Mouse (Mus musculus) limb, embryonic 14.5 days (tissue): ENCODE results near the gene Pcx. TPM values are rescaled to one million over a fixed set of nuclear protein-coding genes. Genes with fewer than 3 reads are reported as not detected.
A peak's percentile ranks its signal among the peaks of the same experiment; 100 is the strongest.

Experiments used
- ATAC-seq: fragments of 200-750 bp; cut with Nextera tagmentation; 2 replicates; pipeline ENCODE4 v1.8.0; 2017; ENCODE audit warnings: low read depth, moderate number of reproducible peaks, moderate TSS enrichment; ENCODE audit not compliant: low FRiP score
- DNase-seq: peaks from one replicate; pipeline ENCODE4 v3.0.0-alpha.2; 2015; ENCODE audit warnings: low spot score
- H3K27ac ChIP-seq: fragments of 300-500 bp; sonication (generic); replicated peaks from 2 replicates; pipeline ENCODE4 v1.5.1; 2014; ENCODE audit warnings: low read depth, mild to moderate bottlenecking, low read length, moderate library complexity, mixed read lengths
- H3K27me3 ChIP-seq: fragments of 300-500 bp; sonication (generic); 2 replicates; pipeline ENCODE4 v1.6.1; 2014; ENCODE audit warnings: low read length, mixed read lengths; ENCODE audit not compliant: control insufficient read depth, insufficient read depth
- H3K36me3 ChIP-seq: fragments of 300-500 bp; sonication (generic); 2 replicates; pipeline ENCODE4 v1.6.1; 2014; ENCODE audit warnings: mild to moderate bottlenecking, low read length, moderate library complexity, mixed read lengths; ENCODE audit not compliant: control insufficient read depth, insufficient read depth
- H3K4me1 ChIP-seq: fragments of 300-500 bp; sonication (generic); 2 replicates; pipeline ENCODE4 v1.6.1; 2014; ENCODE audit warnings: antibody characterized with exemption, low read length, mixed read lengths; ENCODE audit not compliant: control insufficient read depth, insufficient read depth
- H3K4me2 ChIP-seq: fragments of 300-500 bp; sonication (generic); replicated peaks from 2 replicates; pipeline ENCODE4 v1.6.1; 2014; ENCODE audit warnings: low read depth, mild to moderate bottlenecking, low read length, moderate library complexity; ENCODE audit not compliant: severe bottlenecking
- H3K4me3 ChIP-seq: fragments of 300-500 bp; sonication (generic); replicated peaks from 2 replicates; pipeline ENCODE4 v1.5.1; 2014; ENCODE audit warnings: low read length
- H3K9ac ChIP-seq: fragments of 300-500 bp; sonication (generic); 2 replicates; pipeline ENCODE4 v1.6.1; 2014; ENCODE audit warnings: mild to moderate bottlenecking, low read depth, low read length, moderate library complexity; ENCODE audit not compliant: severe bottlenecking
- H3K9me3 ChIP-seq: fragments of 300-500 bp; sonication (generic); 2 replicates; pipeline ENCODE4 v1.6.1; 2016; ENCODE audit warnings: low read length; ENCODE audit not compliant: control insufficient read depth
- POLR2A ChIP-seq: fragments of 200-500 bp; IDR thresholded peaks from 2 replicates; pipeline ENCODE4 v1.8.0; 2012; ENCODE audit warnings: inconsistent platforms, mild to moderate bottlenecking, moderate library complexity, borderline replicate concordance; ENCODE audit not compliant: insufficient read depth, insufficient read length; ENCODE audit errors: extremely low read depth
- WGBS: fragments of 180-500 bp; shearing (Covaris S2); extraction: QIAGEN DNeasy Blood & Tissue Kit; methylation state at CpG from one replicate; pipeline ENCODE4 v1.1.7; 2014; 5-methylcytosine and 5-hydroxymethylcytosine counted together
- polyA plus RNA-seq, 2 experiments: library from polyadenylated mRNA; depleted of rRNA in 1 of 2; stranded (reverse) in 1 of 2; unstranded in 1 of 2; fragments of >200 nt; fragmentation: Nextera tagmentation in 1 of 2; extraction: Ambion mirVana in 1 of 2; gene quantifications; 2 replicates each; pipeline versions ENCODE4 v1.2.1 to v1.2.3; 2012 to 2014

The Pcx gene
- polyA plus RNA-seq, 2 experiments = 11.8 to 14.8 TPM

DNA sequence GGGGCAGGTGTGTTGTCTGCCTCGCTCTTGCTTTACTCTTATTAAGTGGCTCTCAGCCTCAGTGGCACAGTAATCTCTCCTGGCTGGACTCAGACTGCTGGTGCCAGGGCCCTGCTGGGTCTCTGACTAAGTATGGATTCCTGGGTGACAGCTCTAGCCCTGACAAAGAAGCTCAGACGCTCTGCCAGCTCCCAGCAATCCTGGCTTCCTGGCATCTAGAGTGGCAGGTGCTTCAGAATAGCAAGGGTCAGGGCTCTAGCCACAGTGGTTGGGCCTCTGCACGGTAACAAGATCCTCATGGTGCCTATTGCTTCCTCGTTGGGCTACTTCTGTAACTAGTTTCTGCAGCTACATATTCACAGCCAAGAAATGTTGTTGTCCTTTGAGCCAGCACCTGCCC, 99.8 kb downstream of the Pcx start:
- no peak overlapping the region for H3K9ac ChIP-seq
- no peaks in the 10 kb centered on the region for H3K9me3 ChIP-seq
- no peak for ATAC-seq

GRCm38 (mm10) chr19:4612181-4612961, 102.1 kb downstream of the Pcx start:
- TF ChIP-seq POLR2A = no peak
- H3K4me1 ChIP-seq = peaks cover 12% of the 10 kb centered on the region; the same call in 1 of the 2 replicates
- H3K9ac ChIP-seq = no peak overlapping the region
- no peak overlapping the region for H3K4me2 ChIP-seq
- 86% methylated on average over 18 of the region's 19 CpGs for WGBS
- peaks cover 38% of the 10 kb centered on the region for H3K36me3 ChIP-seq
- no peaks in the 10 kb centered on the region for H3K27me3 ChIP-seq
- H3K9me3 ChIP-seq = no peaks in the 10 kb centered on the region
- no peak overlapping the region for H3K4me3 ChIP-seq
- H3K27ac ChIP-seq = no peak overlapping the region
- DNase-seq (no peak), ATAC-seq (no peak)

More for the DNA sequence above, 99.8 kb downstream of the Pcx start:
- TF ChIP-seq POLR2A = no peak
- no peak overlapping the region for H3K4me2 ChIP-seq
- peaks cover 38% of the 10 kb centered on the region for H3K36me3 ChIP-seq
- no peak overlapping the region for H3K27ac ChIP-seq
- no peak overlapping the region for H3K4me3 ChIP-seq
- peaks cover 5% of the 10 kb centered on the region; the same call in 1 of the 2 replicates for H3K4me1 ChIP-seq
- 52% methylated on average over 4 of the region's 4 CpGs for WGBS
- no peak for DNase-seq
- no peaks in the 10 kb centered on the region for H3K27me3 ChIP-seq

- peak overlapping the region; percentile 77; the same call in 1 of the 2 replicates for H3K4me2 ChIP-seq
- 82% methylated on average over 31 of the region's 33 CpGs for WGBS
- ATAC-seq = no peak
- H3K27ac ChIP-seq = no peak overlapping the region
- peaks cover 38% of the 10 kb centered on the region for H3K36me3 ChIP-seq
- no peak for DNase-seq
- H3K27me3 ChIP-seq = no peaks in the 10 kb centered on the region
- no peak for TF ChIP-seq POLR2A
- peak overlapping the region; percentile 92; the same call in 1 of the 2 replicates for H3K9ac ChIP-seq
- H3K4me1 ChIP-seq = peaks cover 12% of the 10 kb centered on the region; the same call in 1 of the 2 replicates
- no peak overlapping the region; the same call in 1 of the 2 replicates for H3K4me3 ChIP-seq
- H3K9me3 ChIP-seq = no peaks in the 10 kb centered on the region
Observed at GRCm38 (mm10) chr19:4613464-4614304, 103.4 kb downstream of the Pcx start.

- peak overlapping the region; percentile 77 for H3K4me2 ChIP-seq
- DNase-seq = peak; percentile 44
- peaks cover 12% of the 10 kb centered on the region; the same call in 1 of the 2 replicates for H3K4me1 ChIP-seq
- H3K36me3 ChIP-seq = peaks cover 38% of the 10 kb centered on the region
- peak overlapping the region; percentile 92 for H3K9ac ChIP-seq
- no peak for ATAC-seq
- TF ChIP-seq POLR2A = no peak
- H3K27ac ChIP-seq = peak overlapping the region; percentile 84
- no peaks in the 10 kb centered on the region for H3K9me3 ChIP-seq
- H3K27me3 ChIP-seq = no peaks in the 10 kb centered on the region
- peak overlapping the region; percentile 88 for H3K4me3 ChIP-seq
- WGBS = 36% methylated on average over 23 of the region's 49 CpGs
Observed at GRCm38 (mm10) chr19:4614305-4615150, 104.3 kb downstream of the Pcx start.
